Mouse (Mus musculus) NIH3T3 (cell line): ENCODE results near the gene Rpf1.

ENCODE experiments used
- DNase-seq: peaks from one replicate; pipeline ENCODE4 v3.0.0-alpha.2; 2012; ENCODE audit warnings: low read depth

The Rpf1 gene

GRCm38 (mm10) chr3:146520798-146521651 lies at the start of gene Rpf1:
Gene Rpf1, minus strand, starts transcription at chr3:146521429.
- DNase-seq: peak; percentile 94

DNA sequence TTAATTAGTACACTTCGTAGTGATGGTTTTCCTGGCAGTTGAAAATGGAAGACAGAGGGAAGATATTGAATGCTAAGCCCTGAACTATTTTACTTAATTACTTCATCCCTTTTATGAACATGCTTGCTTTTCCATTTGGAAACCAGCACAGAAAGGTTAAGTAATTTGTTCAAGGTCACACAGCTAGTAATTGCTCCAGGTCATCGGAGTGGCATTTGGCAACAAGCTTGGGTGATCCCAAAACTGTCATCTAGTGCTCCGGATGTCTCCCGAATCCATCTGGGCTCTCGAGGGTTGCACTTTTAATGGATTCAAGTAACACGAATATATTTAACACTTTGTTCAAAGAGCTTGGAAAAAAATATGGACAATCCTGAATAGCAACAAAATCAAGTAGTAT lies 49.7 kb upstream of the Rpf1 start:
- no peak for DNase-seq

- no peak for DNase-seq
Measured at GRCm38 (mm10) chr3:146570148-146570782, 49.0 kb upstream of the Rpf1 start, which contains the start of gene Uox. Gene Uox, plus strand, starts transcription at chr3:146570426.

GRCm38 (mm10) chr3:146569594-146569993 lies 48.4 kb upstream of the Rpf1 start:
- no peak for DNase-seq

DNA sequence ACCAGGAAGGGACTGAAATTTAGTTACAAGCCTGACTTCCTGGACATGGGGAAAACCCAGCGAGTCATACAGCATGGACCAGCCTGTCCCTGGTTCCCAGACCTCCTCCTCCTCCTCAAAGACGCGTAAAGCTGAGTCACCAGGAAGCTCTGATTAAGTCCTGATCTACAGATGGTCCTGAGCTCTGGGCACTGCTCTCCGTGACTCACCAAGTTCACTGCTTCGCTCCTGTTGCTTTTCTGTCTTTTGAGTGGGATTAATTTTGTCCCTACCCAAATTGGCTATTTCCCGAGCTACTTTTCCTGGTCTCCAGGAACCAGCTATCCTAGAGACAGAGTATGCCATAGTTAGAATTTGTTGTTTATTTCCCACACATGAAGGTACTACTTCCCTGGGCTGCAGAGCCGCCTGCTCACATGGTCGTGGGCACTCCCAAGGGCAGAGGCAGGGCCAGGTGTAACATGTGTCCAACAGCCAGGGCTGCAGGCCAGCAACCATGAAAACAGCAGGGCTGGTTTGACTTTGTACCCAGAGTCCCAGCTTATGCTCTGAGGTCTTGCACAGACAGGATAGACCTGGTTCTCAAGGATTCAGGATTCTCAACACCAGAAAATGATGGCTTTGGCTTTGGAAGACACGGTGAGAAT lies 46.8 kb upstream of the Rpf1 start:
- DNase-seq: peak; percentile 82

DNA sequence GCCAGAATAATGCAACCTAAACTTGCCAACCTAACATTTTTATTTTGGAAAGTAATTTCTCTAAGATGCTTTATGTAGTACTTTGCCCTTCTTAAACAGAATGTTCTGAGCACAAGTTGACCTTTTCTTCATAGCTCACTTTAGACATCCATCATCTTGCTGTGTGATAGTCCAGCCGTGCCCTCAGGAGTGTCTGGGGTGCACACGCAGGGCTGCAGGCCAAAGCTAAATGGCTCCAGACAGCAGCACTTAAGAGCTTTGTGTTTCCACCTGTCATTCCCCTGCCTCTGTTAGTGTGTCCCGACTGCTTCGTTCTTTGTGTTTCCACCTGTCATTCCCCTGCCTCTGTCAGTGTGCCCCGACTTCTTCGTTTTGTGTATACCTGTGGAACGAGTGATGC lies 46.1 kb upstream of the Rpf1 start:
- DNase-seq: peak; percentile 58

DNA sequence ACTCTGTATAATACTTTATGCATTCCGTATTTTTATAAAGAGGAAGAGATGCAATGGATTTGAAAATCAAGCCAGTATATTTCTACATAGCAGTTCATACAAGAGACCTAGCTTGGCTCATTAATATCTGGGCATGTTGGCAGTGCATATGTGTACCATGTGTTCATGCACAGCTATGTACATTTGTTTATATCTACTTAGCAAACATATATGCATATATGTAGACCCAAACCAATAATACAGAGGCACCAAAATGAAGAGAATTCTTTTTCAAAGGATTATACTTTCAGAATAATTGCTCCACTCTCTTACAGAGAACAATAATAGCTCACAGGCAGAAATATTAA lies 43.8 kb upstream of the Rpf1 start:
- no peak for DNase-seq

- peak; percentile 94 for DNase-seq
Measured at GRCm38 (mm10) chr3:146564268-146565064, 43.2 kb upstream of the Rpf1 start.

DNA sequence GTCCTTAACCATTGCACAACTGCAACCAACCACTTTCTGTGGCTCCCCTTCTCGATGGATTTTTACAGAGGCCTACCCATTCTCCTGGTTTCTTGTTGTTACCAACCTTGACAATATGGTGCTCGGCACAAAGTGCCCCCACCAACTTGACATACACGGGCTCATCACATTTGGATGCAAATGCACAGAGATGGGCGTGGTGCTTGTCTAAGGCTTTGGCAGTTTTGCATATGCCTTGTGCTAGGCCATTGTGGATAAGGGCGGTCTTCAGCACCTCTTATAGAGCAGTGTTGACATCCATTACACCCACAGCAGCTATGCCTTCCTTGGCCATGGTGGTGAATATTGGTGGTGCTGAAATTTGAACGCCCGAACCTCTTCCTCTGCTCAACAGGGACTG lies 41.7 kb upstream of the Rpf1 start:
- no peak for DNase-seq

GRCm38 (mm10) chr3:146557507-146557906 lies 36.3 kb upstream of the Rpf1 start:
- no peak for DNase-seq

GRCm38 (mm10) chr3:146556567-146556966 lies 35.3 kb upstream of the Rpf1 start:
- no peak for DNase-seq

GRCm38 (mm10) chr3:146554816-146555215 lies 33.6 kb upstream of the Rpf1 start:
- no peak for DNase-seq

- no peak for DNase-seq
Measured at GRCm38 (mm10) chr3:146543632-146544031, 22.4 kb upstream of the Rpf1 start.

- no peak for DNase-seq
Measured at GRCm38 (mm10) chr3:146540521-146541273, 19.5 kb upstream of the Rpf1 start.

DNA sequence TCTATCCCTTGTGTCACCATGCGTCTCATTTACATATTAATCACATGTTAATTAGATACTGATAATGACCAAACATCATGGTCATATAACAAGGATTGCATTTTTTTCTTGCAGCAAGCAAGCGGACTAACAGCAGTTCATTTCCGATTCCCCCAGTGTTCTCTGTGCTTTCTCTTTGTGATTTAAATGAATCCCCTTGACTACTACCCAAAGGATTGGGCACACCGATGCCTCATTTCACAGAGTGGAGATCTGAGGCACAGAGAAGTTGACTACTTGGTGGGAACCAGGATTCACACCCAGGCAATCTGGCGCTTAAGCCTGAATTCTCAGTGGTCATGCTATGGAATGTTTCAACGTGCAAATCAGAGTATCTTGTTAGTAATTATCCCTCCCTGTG lies 13.8 kb upstream of the Rpf1 start:
- no peak for DNase-seq

GRCm38 (mm10) chr3:146528335-146528734 lies 7.1 kb upstream of the Rpf1 start:
- DNase-seq: no peak

DNA sequence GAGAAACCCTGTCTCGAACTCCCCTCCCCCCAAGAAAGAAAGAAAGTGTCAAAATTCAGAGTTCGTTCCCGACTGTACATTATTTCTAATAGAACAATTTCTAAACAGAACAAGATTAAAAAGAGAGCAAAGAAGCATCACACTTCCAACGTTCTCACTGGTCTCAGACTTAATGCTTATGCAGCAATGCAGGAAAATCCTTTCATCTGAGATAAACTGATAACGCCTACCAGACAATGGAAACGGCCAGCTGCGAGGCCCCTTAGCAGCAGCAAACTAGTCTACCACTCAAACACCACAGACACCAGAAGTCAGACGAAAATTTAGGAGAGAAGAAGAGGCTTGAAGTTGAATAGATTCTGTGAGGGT lies 407 bp upstream of the Rpf1 start:
- DNase-seq: no peak

- no peak for DNase-seq
Measured at GRCm38 (mm10) chr3:146520226-146520797, 917 bp downstream of the Rpf1 start.

GRCm38 (mm10) chr3:146506711-146507110 lies 14.5 kb downstream of the Rpf1 start:
- no peak for DNase-seq

- DNase-seq: peak; percentile 29
Measured at GRCm38 (mm10) chr3:146501601-146502123, 19.6 kb downstream of the Rpf1 start.

DNA sequence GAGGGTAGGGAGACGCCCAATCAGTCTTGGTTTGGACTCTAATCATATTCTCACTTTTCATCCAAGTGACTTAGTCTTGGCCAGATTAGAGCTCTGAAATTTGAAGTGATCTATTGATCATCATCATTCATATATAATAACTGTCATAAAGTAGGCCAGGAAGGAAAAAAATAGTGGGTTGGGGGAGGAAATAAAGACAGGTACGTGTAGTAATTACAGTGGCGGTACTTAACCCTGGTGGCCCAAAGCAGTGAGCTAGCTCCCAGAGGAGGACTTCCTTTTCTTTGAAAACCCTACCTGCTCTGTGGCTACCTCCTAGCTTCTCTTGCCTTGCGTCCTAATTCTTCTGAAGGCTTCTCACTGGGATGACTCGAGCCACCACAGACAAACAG lies 20.4 kb downstream of the Rpf1 start:
- no peak for DNase-seq
